Mouse (Mus musculus): ENCODE measurements around the gene Zfp687. TPM values are rescaled to one million over a fixed set of nuclear protein-coding genes. Genes with fewer than 3 reads are reported as not detected.

Gene Zfp687
- polyA plus RNA-seq (2011; ENCODE audit: insufficient read length, low read depth, missing spikeins): 18.4 and 20.2 TPM in 2 replicates

DNA sequence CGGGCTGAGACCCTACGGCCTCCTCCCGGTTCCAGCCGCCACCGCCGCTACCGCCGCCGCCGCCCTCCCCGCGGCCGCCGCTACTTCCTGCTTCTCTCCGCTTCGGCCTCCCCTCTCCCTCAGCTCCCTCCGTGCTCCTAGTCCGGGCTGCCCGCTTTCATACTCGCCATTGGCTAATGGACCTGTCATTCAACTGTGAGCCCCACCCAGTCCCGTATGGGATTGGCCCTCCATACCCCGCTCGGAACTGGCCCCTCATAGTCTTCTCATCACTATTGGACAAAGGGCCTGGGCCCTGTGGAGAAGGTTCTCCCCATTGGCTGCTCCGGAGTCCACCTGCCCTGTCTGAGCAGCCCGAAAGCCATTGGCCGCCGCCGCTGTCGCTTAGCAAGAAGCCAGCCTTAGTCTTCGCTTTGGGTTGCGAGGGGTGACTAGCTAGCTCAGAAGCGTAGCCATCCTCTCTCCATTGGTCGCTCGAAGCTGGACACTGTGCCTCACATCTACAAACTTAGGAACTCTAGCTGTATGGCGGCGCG is at the start of gene Zfp687:
TSS of gene Zfp687 (minus strand) at position 112 of the 536 bp plus-strand sequence.
- Histone ChIP-seq H3K4me1 (ENCODE audit: control insufficient read depth, insufficient read depth, low read length) (0 out of 2 replicates have a peak, but pooled peaks cover 3% of the 10 kb centered on the region), H3K4me3 (ENCODE audit: insufficient read depth, low read length) (peak within 1 kb of the TSS; percentile 87), H3K27ac (ENCODE audit: insufficient read depth, low read length) (peak within 1 kb of the TSS; percentile 66)
- TF ChIP-seq POLR2A (IDR thresholded peaks at IDR 0.05; ENCODE audit: low read depth, low read length) (peak; percentile 84), CTCF (IDR thresholded peaks at IDR 0.05; ENCODE audit: borderline replicate concordance, insufficient read depth, low read length) (no peak)

DNA sequence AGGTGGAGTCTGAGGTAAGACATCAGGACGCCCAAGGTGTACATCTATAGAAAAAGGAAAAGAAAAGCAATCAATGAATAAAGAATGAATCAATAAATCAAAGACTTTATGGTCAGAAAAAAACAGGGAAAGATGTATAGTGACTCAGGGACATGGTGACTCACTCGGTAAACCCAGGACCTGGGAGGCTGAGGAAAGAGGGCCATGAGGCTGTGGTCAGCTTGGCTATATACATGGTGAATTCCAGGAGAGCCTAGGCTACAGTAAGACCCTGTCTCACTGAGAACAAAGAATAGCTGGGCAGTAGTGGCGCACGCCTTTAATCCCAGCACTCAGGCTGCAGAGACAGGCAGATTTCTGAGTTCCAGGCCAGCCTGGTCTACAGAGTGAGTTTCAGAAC is 48.5 kb upstream of the Zfp687 start:
- Histone ChIP-seq H3K4me1 (ENCODE audit: control insufficient read depth, insufficient read depth, low read length) (no peaks in the 10 kb centered on the region), H3K27ac (ENCODE audit: insufficient read depth, low read length) (peak overlapping the region; percentile 69; the same call in 1 of the 2 replicates)
- TF ChIP-seq POLR2A (IDR thresholded peaks at IDR 0.05; ENCODE audit: low read depth, low read length) (no peak), CTCF (IDR thresholded peaks at IDR 0.05; ENCODE audit: borderline replicate concordance, insufficient read depth, low read length) (no peak)

DNA sequence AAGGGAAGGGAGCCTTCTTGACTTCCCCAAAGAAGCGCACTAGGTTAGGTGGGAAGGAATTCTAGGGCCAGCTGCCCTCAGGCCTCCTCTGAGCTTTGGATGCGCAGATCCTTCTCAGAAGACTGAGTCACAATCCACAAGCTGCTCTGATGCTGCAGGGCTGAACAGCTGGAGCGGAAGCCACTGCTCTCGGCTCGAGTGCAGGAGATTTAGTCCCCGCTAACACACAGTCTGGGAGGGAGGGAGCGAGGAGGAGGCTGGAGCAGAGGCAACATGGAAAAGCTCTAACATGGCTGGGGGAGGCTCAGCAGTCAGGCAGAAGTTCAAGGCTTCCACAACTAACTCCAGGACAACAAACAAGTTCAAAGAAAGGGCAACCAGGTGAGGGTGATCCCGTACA is 42.8 kb upstream of the Zfp687 start:
- Histone ChIP-seq H3K4me1 (ENCODE audit: control insufficient read depth, insufficient read depth, low read length) (peaks cover 12% of the 10 kb centered on the region), H3K27ac (ENCODE audit: insufficient read depth, low read length) (peak overlapping the region; percentile 16; the same call in 1 of the 2 replicates)
- TF ChIP-seq POLR2A (IDR thresholded peaks at IDR 0.05; ENCODE audit: low read depth, low read length): no peak
- no peak for TF ChIP-seq CTCF (IDR thresholded peaks at IDR 0.05; ENCODE audit: borderline replicate concordance, insufficient read depth, low read length)

More for the DNA sequence above, 48.5 kb upstream of the Zfp687 start:
- H3K4me3 ChIP-seq (ENCODE audit: insufficient read depth, low read length): no peak overlapping the region

DNA sequence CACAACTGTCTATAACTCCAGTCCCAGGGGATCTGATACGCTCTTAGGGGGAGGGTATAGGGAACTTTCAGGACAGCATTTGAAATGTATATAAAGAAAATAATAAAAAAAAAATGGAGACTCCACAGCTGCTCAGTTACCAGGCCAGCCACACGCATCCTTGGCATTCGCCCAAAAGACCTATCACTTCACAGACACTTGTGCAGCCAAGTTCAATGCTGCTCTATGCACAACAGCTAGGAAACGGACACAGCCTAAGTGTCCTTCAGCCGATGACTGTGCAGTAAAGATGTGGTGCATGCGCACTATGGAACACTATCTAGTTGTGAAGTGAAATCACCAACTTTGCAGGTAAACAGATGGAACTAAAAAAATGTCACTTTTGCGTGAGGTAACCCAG is 41.0 kb upstream of the Zfp687 start:
- TF ChIP-seq POLR2A (IDR thresholded peaks at IDR 0.05; ENCODE audit: low read depth, low read length) (no peak), CTCF (IDR thresholded peaks at IDR 0.05; ENCODE audit: borderline replicate concordance, insufficient read depth, low read length) (no peak)
- peaks cover 12% of the 10 kb centered on the region for H3K4me1 ChIP-seq (ENCODE audit: control insufficient read depth, insufficient read depth, low read length)
- H3K27ac ChIP-seq (ENCODE audit: insufficient read depth, low read length): no peak overlapping the region

More for the DNA sequence above, 42.8 kb upstream of the Zfp687 start:
- H3K4me3 ChIP-seq (ENCODE audit: insufficient read depth, low read length): no peak overlapping the region

DNA sequence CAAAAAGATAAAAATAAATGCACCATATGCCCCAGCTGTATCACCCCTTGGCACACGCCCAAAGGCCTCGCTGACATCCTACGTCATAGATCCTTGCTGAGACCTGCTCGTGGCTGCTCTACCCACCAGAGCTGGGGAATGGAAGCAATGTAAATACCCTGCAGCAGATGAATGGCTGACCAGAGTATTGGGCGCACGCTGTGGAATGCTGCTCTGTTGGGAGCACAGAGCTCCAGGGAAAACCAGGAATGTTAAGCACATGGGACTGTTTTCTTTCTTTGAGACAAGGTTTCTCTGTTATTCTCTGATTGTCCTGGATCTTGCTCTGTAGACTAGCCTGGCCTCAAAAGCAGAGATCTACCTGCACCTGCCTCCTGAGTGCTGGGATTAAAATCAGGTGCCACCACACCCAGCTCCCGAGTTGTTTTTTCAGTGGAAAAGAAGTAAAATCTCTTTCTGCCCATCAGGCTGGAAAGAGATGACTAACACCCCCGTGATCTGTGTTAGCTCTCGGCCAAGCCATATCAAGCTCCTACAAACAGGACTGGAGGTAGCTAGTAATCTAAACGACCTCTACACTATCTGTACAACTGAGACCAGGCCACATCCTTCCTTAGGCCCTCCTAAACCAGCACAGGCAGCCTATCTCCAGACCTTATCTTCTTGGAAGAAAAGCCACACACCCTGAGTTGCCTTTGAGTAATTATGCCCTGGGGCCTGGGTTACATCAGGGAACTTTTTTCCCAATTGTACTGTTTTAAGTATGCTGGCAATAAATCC is 39.4 kb upstream of the Zfp687 start:
- TF ChIP-seq CTCF (IDR thresholded peaks at IDR 0.05; ENCODE audit: borderline replicate concordance, insufficient read depth, low read length) (no peak), POLR2A (IDR thresholded peaks at IDR 0.05; ENCODE audit: low read depth, low read length) (no peak)
- Histone ChIP-seq H3K27ac (ENCODE audit: insufficient read depth, low read length) (peak overlapping the region; percentile 50), H3K4me1 (ENCODE audit: control insufficient read depth, insufficient read depth, low read length) (peaks cover 12% of the 10 kb centered on the region), H3K4me3 (ENCODE audit: insufficient read depth, low read length) (no peak overlapping the region)

More for the DNA sequence above, 41.0 kb upstream of the Zfp687 start:
- H3K4me3 ChIP-seq (ENCODE audit: insufficient read depth, low read length): no peak overlapping the region

DNA sequence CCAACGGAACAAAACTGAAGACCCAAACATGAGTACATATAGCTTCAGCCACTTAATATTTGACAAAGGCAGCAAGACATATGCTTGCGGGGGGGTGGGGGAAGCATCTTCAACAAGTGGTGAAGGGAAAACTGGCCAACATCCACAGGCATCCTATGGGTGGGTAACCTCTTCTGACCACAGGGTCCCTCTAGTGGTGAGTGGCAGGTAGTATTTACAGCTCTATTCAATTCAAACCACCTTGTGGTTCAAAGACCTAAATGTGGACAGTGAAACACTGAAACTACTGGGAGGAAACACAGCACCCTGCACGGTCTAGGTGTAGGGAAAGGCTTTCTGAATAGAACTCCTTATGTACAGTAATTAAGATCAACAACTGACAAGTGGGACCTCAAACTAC is 38.5 kb upstream of the Zfp687 start:
- Histone ChIP-seq H3K27ac (ENCODE audit: insufficient read depth, low read length) (no peak overlapping the region), H3K4me3 (ENCODE audit: insufficient read depth, low read length) (no peak overlapping the region), H3K4me1 (ENCODE audit: control insufficient read depth, insufficient read depth, low read length) (peaks cover 12% of the 10 kb centered on the region)
- TF ChIP-seq CTCF (IDR thresholded peaks at IDR 0.05; ENCODE audit: borderline replicate concordance, insufficient read depth, low read length) (no peak), POLR2A (IDR thresholded peaks at IDR 0.05; ENCODE audit: low read depth, low read length) (no peak)

DNA sequence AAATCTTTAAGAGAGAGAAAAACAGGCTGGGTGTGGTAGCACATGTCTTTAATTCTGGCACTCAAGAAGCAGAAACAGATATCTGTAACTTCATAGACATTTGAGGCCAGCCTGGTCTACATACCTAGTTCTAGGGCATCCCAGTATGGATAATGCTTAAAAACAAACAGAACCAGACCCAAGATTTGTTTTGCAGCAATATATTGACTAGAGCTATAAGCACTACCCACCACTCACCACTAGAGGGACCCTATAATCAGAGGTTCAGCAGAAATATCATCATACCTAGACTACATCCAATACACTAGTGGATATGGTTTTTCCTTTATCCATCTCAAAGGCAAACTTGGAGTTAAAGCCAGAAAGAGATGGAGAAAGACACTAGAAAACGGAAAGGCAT is 37.7 kb upstream of the Zfp687 start:
- TF ChIP-seq POLR2A (IDR thresholded peaks at IDR 0.05; ENCODE audit: low read depth, low read length) (no peak), CTCF (IDR thresholded peaks at IDR 0.05; ENCODE audit: borderline replicate concordance, insufficient read depth, low read length) (no peak)
- H3K27ac ChIP-seq (ENCODE audit: insufficient read depth, low read length): no peak overlapping the region
- H3K4me3 ChIP-seq (ENCODE audit: insufficient read depth, low read length): no peak overlapping the region
- peaks cover 12% of the 10 kb centered on the region for H3K4me1 ChIP-seq (ENCODE audit: control insufficient read depth, insufficient read depth, low read length)

DNA sequence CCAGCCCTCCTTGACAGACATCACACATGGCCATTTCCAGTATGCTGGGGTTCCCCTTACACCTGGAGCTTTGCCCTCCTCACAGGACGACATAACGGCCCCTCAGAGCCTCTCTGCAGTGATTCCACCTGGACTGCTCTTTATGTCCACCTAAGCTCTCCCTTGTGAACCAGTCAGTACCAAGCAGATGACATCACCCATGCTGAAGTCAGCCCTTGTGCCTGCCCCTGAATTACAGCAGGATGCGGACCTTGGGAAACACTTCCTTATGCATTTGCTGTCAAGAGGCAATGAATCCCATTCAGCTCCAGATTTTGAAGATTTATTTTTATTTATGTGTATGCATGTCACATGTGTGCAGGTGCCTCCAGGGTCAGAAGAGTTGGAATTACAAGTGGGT is 32.7 kb upstream of the Zfp687 start:
- TF ChIP-seq CTCF (IDR thresholded peaks at IDR 0.05; ENCODE audit: borderline replicate concordance, insufficient read depth, low read length) (no peak), POLR2A (IDR thresholded peaks at IDR 0.05; ENCODE audit: low read depth, low read length) (no peak)
- no peak overlapping the region for H3K4me3 ChIP-seq (ENCODE audit: insufficient read depth, low read length)

DNA sequence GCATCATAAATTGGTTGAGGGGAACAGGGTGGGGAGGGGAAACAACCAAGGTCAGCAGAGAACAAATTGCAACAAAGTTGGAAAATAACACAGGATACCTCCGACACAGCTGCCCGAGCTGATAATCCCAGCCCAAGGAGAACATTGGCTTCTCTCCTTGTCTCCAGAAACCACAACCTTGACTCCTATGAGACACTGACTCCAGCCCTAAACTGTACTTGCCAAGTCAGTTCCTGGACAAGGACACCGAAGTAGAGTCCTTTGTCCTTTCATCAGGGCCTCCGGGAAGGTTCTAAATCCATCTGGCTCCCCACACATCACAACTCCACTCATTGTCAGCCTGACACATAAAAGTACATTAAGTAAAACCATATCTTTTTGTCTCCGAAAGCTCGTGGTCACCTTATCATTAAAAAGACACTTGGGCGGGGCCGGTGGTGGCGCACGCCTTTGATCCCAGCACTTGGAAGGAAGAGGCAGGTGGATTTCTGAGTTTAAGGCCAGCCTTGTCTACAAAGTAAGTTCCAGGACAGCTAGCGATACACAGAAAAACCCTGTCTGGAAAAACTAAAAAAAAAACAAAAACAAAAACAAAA is 31.3 kb upstream of the Zfp687 start:
- Histone ChIP-seq H3K27ac (ENCODE audit: insufficient read depth, low read length) (no peak overlapping the region), H3K4me3 (ENCODE audit: insufficient read depth, low read length) (no peak overlapping the region), H3K4me1 (ENCODE audit: control insufficient read depth, insufficient read depth, low read length) (peaks cover 2% of the 10 kb centered on the region)
- TF ChIP-seq POLR2A (IDR thresholded peaks at IDR 0.05; ENCODE audit: low read depth, low read length) (no peak), CTCF (IDR thresholded peaks at IDR 0.05; ENCODE audit: borderline replicate concordance, insufficient read depth, low read length) (no peak)

More for the DNA sequence above, 32.7 kb upstream of the Zfp687 start:
- no peak overlapping the region for H3K27ac ChIP-seq (ENCODE audit: insufficient read depth, low read length)
- H3K4me1 ChIP-seq (ENCODE audit: control insufficient read depth, insufficient read depth, low read length): peaks cover under 1% of the 10 kb centered on the region

All from embryonic fibroblast, embryonic 13.5 days (primary cell).